Mouse (Mus musculus) left cerebral cortex, adult 8-10 months (tissue): Measurements from ENCODE around the gene Prrc2a. TPM values are rescaled to one million over a fixed set of nuclear protein-coding genes. Genes with fewer than 3 reads are reported as not detected.

Experiments
- DNase-seq, 2 experiments: peaks; one replicate each; pipeline ENCODE4 v3.0.0; 2022; ENCODE audit warnings: low spot score in 2 of 2
- microRNA-seq, 2 experiments: library from miRNA; unstranded; fragments of <30 nt; microRNA quantifications; one replicate each; pipeline ENCODE4 v1.2.0; 2022
- total RNA-seq, 4 experiments: library from RNA; stranded (reverse); gene quantifications; 2 replicates each; pipeline ENCODE4 v1.2.4; 2022

The Prrc2a gene
- total RNA-seq, 4 experiments from 2014 or later = 272 to 295 (median 280) TPM

- no peak for DNase-seq
These were observed 58.2 kb downstream of the Prrc2a start for GRCm38 (mm10) chr17:35106522-35106921.

GRCm38 (mm10) chr17:35105740-35106389 lies 58.8 kb downstream of the Prrc2a start:
- no peak for DNase-seq

GRCm38 (mm10) chr17:35104754-35105153 lies 59.9 kb downstream of the Prrc2a start:
- DNase-seq = no peak

- no peak for DNase-seq
These were observed 60.6 kb downstream of the Prrc2a start for GRCm38 (mm10) chr17:35104079-35104478.

- no peak for DNase-seq
These were observed 61.4 kb downstream of the Prrc2a start for GRCm38 (mm10) chr17:35103221-35103690.

DNA sequence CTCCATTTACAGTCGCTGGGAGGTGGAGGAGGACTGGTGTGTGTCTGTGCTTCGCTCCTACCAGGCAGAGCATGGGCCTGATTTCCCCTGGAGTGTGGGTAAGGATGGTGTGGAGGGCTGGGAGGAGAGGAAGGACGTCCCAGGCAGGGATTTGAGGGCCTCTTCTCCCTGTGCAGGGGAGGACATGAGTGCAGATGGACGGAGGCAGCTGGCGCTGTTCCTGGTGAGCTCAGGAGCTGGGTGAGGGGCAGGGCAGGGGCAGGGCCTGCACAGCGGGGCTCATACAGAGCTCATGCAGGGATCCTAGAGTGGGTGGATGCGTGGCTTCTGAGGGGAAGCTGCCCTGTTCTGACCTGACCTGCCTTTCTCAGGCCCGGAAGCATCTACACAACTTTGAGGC lies 62.4 kb downstream of the Prrc2a start:
- no peak for DNase-seq

DNA sequence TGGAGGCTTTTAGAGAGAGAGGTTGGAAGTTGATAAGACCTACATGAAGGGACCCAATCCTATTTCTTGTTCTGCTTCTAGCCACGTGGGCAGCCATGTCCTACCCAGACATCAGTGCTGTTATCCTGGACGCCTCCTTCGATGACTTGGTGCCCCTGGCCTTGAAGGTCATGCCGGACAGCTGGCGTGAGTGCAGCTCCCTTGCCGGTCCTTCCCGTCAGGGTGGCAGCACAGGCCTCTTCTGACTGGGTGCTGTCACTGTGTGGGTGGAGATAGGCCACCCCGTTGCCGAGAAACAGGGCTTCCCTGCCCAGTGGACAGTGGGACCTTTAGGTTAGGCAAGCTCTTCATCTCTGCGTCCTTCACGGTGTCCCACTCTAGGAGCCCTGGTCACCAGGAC lies 63.5 kb downstream of the Prrc2a start:
- no peak for DNase-seq

DNA sequence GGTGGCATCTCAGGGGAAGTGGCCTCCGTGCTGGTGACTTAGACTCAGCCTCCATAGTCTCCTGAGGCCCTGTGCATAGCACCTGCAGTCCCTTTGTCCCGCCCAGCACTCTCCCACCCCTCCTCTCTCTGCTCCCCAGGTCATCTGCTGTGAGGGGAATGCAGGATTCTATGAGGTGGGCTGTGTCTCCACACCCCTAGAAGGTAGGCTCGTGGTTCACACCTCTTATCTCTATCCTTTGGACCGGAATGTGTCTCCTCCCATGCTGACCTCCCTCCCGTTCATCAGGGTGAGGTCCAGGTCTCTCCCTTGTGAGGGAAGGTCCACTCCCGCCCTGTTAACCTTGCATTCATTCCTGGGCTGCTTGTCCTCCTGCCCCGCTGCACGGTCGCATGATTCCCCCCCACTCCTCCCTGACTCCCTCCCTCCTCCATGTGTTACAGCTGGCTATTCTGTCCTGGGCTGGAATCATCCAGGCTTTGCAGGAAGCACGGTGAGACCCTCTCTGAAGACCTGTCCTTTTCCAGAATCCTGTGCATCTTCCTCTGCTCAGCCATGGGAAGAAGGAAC lies 64.4 kb downstream of the Prrc2a start:
- no peak for DNase-seq

Small RNA genes lying within 50 kb of the gene (microRNA-seq; reads per million reads assigned to microRNA genes)
- gene Mir6973a = 0 reads per million in 2 experiments
- gene Mir6974 = 0.21 to 0.22 reads per million in 2 experiments

Other genes with a start within 250 kb of the Prrc2a start
- gene Neu1, start 233.6 kb downstream of the Prrc2a start, total RNA-seq = 10 to 100 TPM; 40.1 to 44.4 (median 42.7) TPM
- 10 to 100 TPM in 2 of 4 experiments, 1 to 10 TPM in 2; 6.9 to 13.1 (median 10.4) TPM for gene Hspa1b, start 205.7 kb downstream of the Prrc2a start, total RNA-seq
- not detected for gene Gm20481, start 195.0 kb downstream of the Prrc2a start, total RNA-seq
- gene Hspa1a, start 192.7 kb downstream of the Prrc2a start, total RNA-seq = 10 to 100 TPM; 11.9 to 17.5 (median 13.7) TPM
- under 1 TPM; 0.24 to 0.72 (median 0.58) TPM for gene Hspa1l, start 192.2 kb downstream of the Prrc2a start, total RNA-seq
- 10 to 100 TPM; 14.1 to 22.5 (median 17.3) TPM for gene Lsm2, start 183.0 kb downstream of the Prrc2a start, total RNA-seq
- gene Vars, start 163.9 kb downstream of the Prrc2a start, total RNA-seq = 10 to 100 TPM; 43.5 to 53.0 (median 48.2) TPM
- gene Vwa7, start 148.3 kb downstream of the Prrc2a start, total RNA-seq = 1 to 10 TPM in 3 of 4 experiments, under 1 TPM in 1; 0.95 to 1.5 (median 1.3) TPM
- gene Sapcd1, start 136.9 kb downstream of the Prrc2a start, total RNA-seq = under 1 TPM in 2 of 4 experiments, not detected in 2; 0.59 to 0.67 TPM
- gene Msh5, start 118.2 kb downstream of the Prrc2a start, total RNA-seq = 1 to 10 TPM in 1 of 4 experiments, under 1 TPM in 2, not detected in 1; 0.34 to 1.2 (median 0.78) TPM
- 10 to 100 TPM; 10.2 to 18.3 (median 11.8) TPM for gene Clic1, start 114.9 kb downstream of the Prrc2a start, total RNA-seq
- 10 to 100 TPM; 13.1 to 20.2 (median 14.8) TPM for gene Ddah2, start 105.9 kb downstream of the Prrc2a start, total RNA-seq
- not detected for gene Ly6g6c, start 99.5 kb downstream of the Prrc2a start, total RNA-seq
- under 1 TPM in 1 of 4 experiments, not detected in 3; 0.15 TPM for gene Mpig6b, start 98.7 kb downstream of the Prrc2a start, total RNA-seq
- 1 to 10 TPM; 3.7 to 4.9 (median 4.0) TPM for gene Ly6g6e, start 88.0 kb downstream of the Prrc2a start, total RNA-seq
- gene Ly6g6d, start 86.8 kb downstream of the Prrc2a start, total RNA-seq = 1 to 10 TPM in 3 of 4 experiments, under 1 TPM in 1; 0.70 to 1.8 (median 1.3) TPM
- gene Ly6g6f, start 79.3 kb downstream of the Prrc2a start, total RNA-seq = under 1 TPM in 2 of 4 experiments, not detected in 2; 0.50 to 0.54 TPM
- 100 to 1,000 TPM; 117 to 125 (median 121) TPM for gene Abhd16a, start 75.6 kb downstream of the Prrc2a start, total RNA-seq
- not detected for gene Ly6g5c, start 56.6 kb downstream of the Prrc2a start, total RNA-seq
- gene Ly6g5b, start 49.5 kb downstream of the Prrc2a start, total RNA-seq = under 1 TPM; 0.32 to 1.00 (median 0.46) TPM
- 10 to 100 TPM; 19.7 to 24.5 (median 22.8) TPM for gene Gpank1, start 43.4 kb downstream of the Prrc2a start, total RNA-seq
- 100 to 1,000 TPM; 188 to 228 (median 194) TPM for gene Csnk2b, start 42.8 kb downstream of the Prrc2a start, total RNA-seq
- 10 to 100 TPM; 25.6 to 34.3 (median 30.1) TPM for gene D17H6S53E, start 38.5 kb downstream of the Prrc2a start, total RNA-seq
- not detected for gene Apom, start 32.8 kb downstream of the Prrc2a start, total RNA-seq
- 100 to 1,000 TPM; 263 to 306 (median 290) TPM for gene Bag6, start 29.7 kb downstream of the Prrc2a start, total RNA-seq
- gene Aif1, start 11.2 kb upstream of the Prrc2a start, total RNA-seq = 10 to 100 TPM; 11.2 to 30.3 (median 17.4) TPM
- 10 to 100 TPM in 1 of 4 experiments, 1 to 10 TPM in 3; 6.5 to 10.1 (median 7.9) TPM for gene Lst1, start 23.5 kb upstream of the Prrc2a start, total RNA-seq
- 1 to 10 TPM in 3 of 4 experiments, not detected in 1; 1.0 to 1.6 (median 1.2) TPM for gene Ltb, start 29.5 kb upstream of the Prrc2a start, total RNA-seq
- under 1 TPM in 1 of 4 experiments, not detected in 3; 0.39 TPM for gene Tnf, start 37.1 kb upstream of the Prrc2a start, total RNA-seq
- 1 to 10 TPM in 1 of 4 experiments, under 1 TPM in 3; 0.28 to 1.2 (median 0.58) TPM for gene Lta, start 40.5 kb upstream of the Prrc2a start, total RNA-seq
- not detected for gene Gm16181, start 55.9 kb upstream of the Prrc2a start, total RNA-seq
- gene Atp6v1g2, start 68.8 kb upstream of the Prrc2a start, total RNA-seq = 100 to 1,000 TPM; 552 to 589 (median 575) TPM
- 10 to 100 TPM; 14.1 to 18.8 (median 17.1) TPM for gene Nfkbil1, start 70.9 kb upstream of the Prrc2a start, total RNA-seq
- 100 to 1,000 TPM; 175 to 212 (median 200) TPM for gene Ddx39b, start 76.8 kb upstream of the Prrc2a start, total RNA-seq
- 10 to 100 TPM; 29.5 to 72.8 (median 47.5) TPM for gene H2-D1, start 97.8 kb upstream of the Prrc2a start, total RNA-seq
- gene H2-Q1, start 155.5 kb upstream of the Prrc2a start, total RNA-seq = 1 to 10 TPM in 3 of 4 experiments, under 1 TPM in 1; 0.67 to 2.3 (median 1.4) TPM
- 1 to 10 TPM in 2 of 4 experiments, under 1 TPM in 2; 0.34 to 1.3 (median 0.94) TPM for gene H2-Q2, start 177.3 kb upstream of the Prrc2a start, total RNA-seq
- 1 to 10 TPM; 2.5 to 7.0 (median 4.7) TPM for gene H2-Q4, start 214.7 kb upstream of the Prrc2a start, total RNA-seq